Mouse (Mus musculus): ENCODE data around the gene Tmem60.
A peak's percentile ranks its signal among the peaks of the same experiment; 100 is the strongest.

Tmem60 gene

GRCm38 (mm10) chr5:20906191-20906590 lies 24.2 kb downstream of the Tmem60 start:
- no peak for DNase-seq (ENCODE audit: low spot score in 2 of 2)

DNA sequence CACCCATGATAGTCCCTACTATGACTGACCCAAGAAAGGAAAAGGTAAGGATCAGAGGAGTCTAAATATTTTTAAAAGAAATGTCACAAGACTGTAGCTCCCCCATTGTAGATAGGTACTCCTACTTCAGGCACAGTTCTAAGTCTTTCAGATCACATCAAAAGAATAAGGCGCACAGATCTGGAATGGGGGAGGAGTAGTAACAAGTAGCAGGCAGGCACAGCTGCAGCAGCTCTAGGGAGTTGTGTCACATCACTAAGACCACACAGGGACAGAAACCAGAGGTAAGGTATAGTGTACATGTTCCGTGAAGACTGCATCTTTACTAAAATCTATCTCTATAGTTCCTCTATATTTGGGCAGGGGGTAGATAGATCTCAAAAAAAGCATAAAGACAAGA lies 29.8 kb downstream of the Tmem60 start:
- no peak for DNase-seq (ENCODE audit: low spot score in 2 of 2)

GRCm38 (mm10) chr5:20913372-20914275 lies 31.6 kb downstream of the Tmem60 start:
- peak; percentile 68 to 74 for DNase-seq (ENCODE audit: low spot score in 2 of 2)

GRCm38 (mm10) chr5:20918967-20919366 lies 37.0 kb downstream of the Tmem60 start:
- no peak for DNase-seq (ENCODE audit: low spot score in 2 of 2)

DNA sequence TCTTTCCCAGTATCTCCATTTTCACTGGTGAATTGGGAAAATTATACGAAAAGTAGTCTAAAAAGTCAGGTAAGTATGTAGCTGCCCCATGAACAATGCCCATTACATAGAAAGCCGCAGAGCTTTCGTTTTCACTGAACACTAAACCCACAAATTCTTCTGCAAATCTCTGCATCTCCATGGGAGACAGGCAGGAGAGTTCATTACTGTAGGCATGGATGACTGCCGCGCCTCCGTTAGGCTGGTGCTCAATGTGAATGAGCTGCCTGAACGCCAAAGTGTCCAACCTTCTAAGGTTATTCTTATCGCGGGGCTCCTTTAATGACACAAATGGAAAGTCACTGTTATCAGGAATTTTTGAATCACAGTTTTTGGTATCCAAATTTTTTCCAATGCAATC lies 37.6 kb downstream of the Tmem60 start:
- DNase-seq (ENCODE audit: low spot score in 2 of 2), result peak in 1 of 2 experiments; percentile 45

GRCm38 (mm10) chr5:20924608-20925007 lies 42.6 kb downstream of the Tmem60 start:
- no peak for DNase-seq (ENCODE audit: low spot score in 2 of 2)

DNA sequence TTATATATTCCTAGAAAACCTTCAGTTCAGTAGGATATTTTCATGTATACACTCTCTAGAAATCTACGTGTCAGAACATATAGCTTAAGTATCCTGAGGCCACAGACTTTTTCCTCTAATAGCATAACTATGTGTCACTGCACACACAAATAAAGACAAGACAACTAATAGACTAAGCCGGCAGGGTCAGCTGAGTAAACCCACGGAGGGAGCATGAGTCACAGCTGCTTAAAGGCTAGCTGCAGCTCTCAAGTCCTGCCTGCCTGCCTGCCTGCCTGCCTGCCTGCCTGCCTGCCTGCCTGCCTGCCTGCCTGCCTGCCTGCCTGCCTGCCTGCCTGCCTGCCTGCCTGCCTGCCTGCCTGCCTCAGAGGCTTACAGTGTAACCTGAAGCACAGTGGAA lies 43.5 kb downstream of the Tmem60 start:
- DNase-seq (ENCODE audit: low spot score in 2 of 2), result no peak

GRCm38 (mm10) chr5:20929669-20930151 lies 47.7 kb downstream of the Tmem60 start:
- DNase-seq (ENCODE audit: low spot score in 2 of 2), result no peak

DNA sequence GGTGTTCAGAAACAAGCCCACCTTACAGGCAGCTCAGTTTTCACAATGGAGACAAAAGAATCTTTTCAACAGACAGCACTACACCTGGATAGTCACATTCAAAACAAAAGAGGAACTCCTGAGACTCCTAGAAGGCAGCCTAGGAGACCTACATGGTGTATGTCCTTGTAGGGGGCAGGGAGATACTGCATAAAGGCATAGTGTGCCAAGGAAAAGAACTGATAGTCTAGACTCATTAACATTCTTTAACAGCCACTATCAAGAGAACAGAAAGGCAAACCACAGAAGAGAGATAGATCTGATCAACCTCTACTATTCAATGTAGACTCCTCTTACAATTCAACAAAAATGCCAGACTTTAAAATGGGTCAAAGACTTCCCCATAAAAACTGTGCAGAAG lies 48.4 kb downstream of the Tmem60 start:
- DNase-seq (ENCODE audit: low spot score in 2 of 2), result no peak

GRCm38 (mm10) chr5:20931300-20931699 lies 49.3 kb downstream of the Tmem60 start:
- no peak for DNase-seq (ENCODE audit: low spot score in 2 of 2)

GRCm38 (mm10) chr5:20932585-20932984 lies 50.6 kb downstream of the Tmem60 start:
- DNase-seq (ENCODE audit: low spot score in 2 of 2), result no peak

DNA sequence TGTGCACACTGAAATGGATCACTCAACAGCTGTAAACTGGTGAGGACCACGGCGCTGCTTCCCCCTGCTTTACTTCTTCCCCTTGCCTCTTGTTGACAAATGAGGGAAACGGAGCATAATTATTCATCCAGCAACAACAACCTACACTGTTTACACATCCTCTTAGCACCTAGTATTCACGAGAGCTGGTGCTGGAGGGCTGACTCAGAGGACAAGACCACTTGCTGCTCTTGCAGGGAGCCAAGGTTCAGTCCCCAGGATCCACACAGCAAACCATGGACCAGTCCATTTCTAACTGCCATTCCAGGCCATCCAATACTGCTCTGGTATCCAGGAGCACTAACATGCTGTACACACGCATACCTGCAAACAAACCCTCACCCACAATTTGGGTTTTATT lies 53.9 kb downstream of the Tmem60 start:
- no peak for DNase-seq (ENCODE audit: low spot score in 2 of 2)

Measured in right cerebral cortex, postnatal 10 days (tissue).